Mouse (Mus musculus) liver, embryonic 14.5 days (tissue): ENCODE data around the gene Itga2.

ENCODE experiments used
- CTCF ChIP-seq: IDR thresholded peaks from 2 replicates; pipeline ENCODE4 v1.5.1; 2016; ENCODE audit warnings: antibody characterized with exemption, low read depth, control low read depth
- EP300 ChIP-seq: IDR thresholded peaks from 2 replicates; pipeline ENCODE4 v1.6.1; 2016; ENCODE audit warnings: antibody characterized with exemption, low read depth

GRCm38 (mm10) chr13:114855573-114856268 lies 76.2 kb downstream of the Itga2 start:
- TF ChIP-seq CTCF (no peak), EP300 (no peak)
